Mouse (Mus musculus): Measurements from ENCODE around the gene Brd9.
A peak's percentile ranks its signal among the peaks of the same experiment; 100 is the strongest.
"Not testable (repeated sequence)": the region's sequence is repeated elsewhere in the genome, so short reads cannot be mapped to it uniquely, and the experiment has no call there.

The Brd9 gene

DNA sequence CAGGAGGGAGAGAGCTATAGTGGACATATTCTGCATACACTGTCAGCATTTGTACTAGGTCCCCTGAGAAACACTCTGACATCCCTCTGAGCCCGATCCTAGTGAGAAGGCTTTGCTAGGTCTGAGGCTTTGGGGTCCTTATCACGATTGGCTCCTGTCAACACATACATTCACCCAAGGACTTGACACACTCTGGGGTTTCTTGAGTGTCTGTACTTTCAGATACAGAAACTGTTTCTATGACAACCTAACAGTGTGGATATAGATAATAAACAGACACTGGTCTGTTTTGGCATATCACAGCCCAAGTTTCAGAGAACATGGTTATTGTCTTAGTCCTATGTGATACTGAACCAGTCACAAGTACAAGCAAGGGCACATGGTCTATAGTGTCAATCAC lies 53.1 kb downstream of the Brd9 start:
- no peak for DNase-seq (ENCODE audit: low read depth, low spot score)

DNA sequence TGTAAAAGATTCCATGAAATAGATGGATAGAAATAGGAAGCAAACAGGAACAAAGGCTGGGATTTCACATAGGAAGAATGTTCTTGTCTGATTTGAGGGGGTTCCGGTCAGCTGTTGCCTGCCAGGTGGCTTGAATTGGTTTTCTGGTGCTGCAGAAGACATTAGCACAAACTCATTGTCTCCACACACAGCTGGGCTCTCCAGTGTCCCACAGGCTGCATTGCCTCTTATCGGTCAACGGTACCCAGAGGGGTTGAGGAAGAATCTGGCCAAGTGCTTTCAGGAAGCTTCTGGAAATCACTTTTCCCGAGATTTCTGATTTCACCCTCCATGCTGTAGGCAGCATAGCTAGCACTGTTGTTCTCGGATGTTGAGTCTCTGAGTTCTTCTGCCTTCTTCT lies 53.7 kb downstream of the Brd9 start:
- DNase-seq (ENCODE audit: low read depth, low spot score): peak; percentile 18

DNA sequence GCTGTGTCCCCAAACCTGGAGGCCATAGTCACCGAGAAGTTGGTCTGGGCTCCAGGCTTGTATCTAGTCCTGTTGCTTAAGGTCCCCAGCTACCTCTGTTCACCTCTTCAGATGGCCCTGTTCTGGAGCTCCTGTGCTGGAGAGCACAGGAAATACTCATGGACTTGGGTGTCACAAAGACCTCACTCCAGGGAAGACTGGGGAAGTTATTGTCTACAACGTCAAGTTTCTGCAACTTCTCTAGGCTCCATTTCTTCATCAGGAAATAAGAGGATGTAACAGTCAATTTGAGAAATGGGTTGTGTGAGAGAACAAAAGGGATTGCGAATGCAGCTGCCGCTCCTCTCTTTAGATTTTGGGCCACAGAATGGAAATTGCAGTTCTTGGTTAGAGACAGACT lies 58.8 kb downstream of the Brd9 start:
- no peak for DNase-seq (ENCODE audit: low read depth, low spot score)

DNA sequence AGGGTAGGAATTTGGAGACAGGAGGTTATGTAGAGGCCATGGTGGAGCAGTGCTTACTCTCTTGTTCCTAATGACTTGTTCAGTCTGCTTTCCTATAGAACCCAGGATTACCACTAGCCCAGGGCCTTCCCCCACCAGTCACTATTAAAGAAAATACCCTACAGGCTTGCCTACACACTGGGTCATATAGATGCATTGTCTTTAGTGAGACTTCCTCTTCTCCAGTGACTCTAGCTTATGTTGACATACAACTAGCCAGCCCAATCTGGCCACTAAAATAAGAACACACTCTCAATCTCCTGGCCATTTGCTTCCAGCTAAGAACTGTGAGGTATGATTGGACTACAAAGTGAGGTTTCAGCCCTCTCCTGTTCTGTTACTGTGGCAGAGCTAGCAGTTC lies 62.9 kb downstream of the Brd9 start:
- DNase-seq (ENCODE audit: low read depth, low spot score): no peak

DNA sequence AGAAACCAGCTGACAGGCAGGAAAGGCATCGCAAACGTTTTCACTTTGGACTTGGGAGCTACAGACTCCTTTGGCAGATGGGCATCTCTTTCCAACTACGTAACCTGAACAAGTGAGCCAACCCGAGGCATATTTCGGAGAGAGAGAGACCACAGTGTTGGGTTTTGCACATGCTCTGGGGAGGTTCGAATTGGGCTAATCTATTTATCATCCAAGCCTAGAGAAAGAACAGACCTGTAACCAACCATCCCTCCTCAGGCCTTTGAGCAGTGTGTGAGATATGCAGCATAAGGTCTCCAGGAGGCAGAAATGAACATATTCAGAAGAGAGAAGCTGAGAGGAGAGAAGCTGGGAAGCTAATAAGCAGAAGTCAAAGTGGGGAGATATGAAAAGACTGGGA lies 63.4 kb downstream of the Brd9 start:
- DNase-seq (ENCODE audit: low read depth, low spot score): no peak

DNA sequence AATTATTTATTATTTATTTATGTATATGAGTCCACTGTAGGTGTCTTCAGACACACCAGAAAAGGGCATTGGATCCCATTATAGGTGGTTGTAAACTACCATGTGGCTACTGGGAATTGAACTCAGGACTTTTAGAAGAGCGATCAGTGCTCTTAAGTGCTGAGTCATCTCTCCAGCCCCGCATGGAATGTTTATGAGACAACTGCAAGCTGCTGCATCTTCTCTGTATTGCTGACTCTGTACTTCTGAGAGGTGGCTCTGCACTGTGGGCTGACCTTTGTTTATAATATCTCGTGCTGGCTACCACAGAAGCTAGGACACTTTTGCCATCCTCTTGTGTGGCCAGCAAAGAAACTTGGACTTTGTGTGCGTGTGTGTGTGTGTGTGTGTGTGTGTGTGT lies 63.9 kb downstream of the Brd9 start:
- DNase-seq (ENCODE audit: low read depth, low spot score): no peak

DNA sequence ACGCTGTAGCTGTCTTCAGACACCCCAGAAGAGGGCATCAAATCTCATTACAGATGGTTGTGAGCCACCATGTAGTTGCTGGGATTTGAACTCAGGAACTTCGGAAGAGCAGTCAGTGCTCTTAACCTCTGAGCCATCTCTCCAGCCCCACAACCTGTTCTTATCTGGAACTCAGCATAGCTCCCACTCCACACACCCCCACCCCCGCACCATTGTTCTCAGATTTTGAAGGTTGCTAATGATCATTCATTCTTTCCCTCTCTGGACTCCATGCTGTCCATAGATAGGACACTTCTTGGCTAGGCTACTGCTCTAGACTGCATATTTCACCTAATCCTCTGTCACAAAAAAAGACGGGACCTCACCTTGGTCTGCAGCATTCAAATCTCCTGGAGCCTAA lies 69.3 kb downstream of the Brd9 start:
- DNase-seq (ENCODE audit: low read depth, low spot score): not testable (repeated sequence)

DNA sequence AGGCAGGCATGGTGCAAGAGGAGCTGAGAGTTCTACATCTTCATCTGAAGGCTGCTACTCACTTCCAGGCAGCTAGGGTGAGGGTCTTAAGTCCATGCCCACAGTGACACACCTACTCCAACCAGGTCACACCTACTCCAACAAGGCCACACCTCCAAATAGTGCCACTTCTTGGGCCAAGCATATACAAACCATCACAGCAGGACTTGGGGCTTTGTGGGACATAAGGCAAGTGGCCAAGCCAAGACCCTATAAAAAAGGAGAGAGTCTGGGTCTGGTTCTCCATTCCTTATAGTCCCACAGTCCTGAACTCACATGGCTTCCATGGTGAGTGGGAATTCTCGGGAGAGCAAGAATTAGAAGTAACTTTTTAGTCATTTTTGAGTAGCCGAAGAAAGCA lies 70.6 kb downstream of the Brd9 start:
- not testable (repeated sequence) for DNase-seq (ENCODE audit: low read depth, low spot score)

DNA sequence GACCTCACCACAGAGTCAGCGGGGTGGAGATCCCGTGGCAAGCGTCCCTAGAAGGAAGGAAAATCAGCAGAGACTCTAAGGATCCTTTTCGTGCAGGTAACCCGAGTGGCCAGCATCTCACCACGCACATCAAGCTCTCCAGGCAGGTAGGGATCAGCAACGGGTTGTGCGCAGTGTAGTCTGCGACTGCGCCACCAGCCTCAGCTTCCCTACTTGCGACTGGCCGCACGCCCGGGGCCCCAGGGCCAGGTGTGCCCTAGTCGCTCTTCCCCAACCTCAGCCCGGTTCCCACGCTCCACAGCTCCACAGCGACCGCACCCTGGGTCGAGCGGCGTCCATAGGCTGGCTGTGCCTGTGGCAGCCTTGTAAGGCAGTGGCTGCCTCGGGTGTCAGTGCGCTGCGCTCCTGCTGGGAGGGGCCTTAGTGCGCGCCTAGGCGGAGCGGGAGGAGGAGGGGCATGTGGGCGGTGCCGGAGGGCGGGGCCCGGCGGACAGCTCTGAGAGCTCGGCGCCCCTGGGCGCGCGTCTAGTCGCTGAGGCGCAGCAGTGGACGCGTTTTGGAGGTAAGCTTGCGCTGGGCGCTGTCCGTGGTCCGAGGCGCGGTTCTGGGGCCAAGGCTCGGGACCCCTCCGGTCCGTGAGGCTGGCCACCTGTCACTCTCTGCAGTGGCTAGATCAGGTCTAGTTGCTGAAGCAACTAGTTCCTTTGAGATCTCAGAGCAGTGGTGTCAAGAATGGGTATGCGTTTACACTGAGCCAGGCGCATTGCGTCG lies 71.5 kb downstream of the Brd9 start, which contains the start of gene Tppp:
Gene Tppp, plus strand, starts transcription at position 460 of the 771 bp plus-strand sequence.
- DNase-seq (ENCODE audit: low read depth, low spot score): peak; percentile 88

DNA sequence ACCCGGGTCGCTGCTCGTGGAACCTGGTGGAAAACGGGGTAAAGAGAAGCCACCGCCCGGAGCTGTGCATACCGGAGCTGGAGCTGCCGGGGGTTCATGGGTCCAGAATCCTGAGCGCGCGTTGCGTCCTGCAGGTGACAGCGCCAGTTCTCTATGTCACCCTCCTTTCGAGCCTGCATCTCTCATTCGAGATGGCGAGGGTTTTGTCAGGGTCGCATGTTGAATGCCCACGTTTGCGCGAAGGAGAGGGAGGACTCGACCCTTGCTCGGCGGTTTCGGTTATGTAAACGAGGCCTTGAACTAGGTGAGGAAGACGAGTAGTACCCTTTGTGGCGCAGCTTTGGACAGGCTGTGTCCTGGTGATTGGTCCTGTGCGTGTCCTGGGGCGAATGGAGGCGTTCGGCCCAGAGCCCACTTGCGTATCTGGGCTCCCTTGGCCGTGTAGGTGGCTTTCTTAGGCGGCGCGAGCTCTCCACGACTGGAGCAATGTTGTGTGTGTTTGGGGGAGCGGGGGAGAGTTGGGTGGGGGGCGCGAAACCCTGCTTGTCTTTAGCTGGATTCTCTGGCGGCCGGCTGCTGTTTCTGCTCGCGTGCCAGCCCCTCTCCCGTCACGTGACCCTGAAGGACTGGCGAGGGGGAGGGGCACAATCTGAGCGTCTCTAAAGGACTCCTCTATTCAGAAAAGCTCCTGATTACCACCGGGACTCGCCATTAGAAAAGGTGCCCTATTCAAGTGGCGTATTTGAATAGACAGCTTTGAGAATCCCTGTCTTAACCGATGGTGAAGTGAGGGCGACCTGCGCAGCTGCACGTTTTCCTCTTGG lies 72.4 kb downstream of the Brd9 start:
- peak; percentile 35 for DNase-seq (ENCODE audit: low read depth, low spot score)

All from skeletal muscle tissue, adult 2 months (tissue).